Mouse (Mus musculus): ENCODE data around the gene Clec16a.

DNA sequence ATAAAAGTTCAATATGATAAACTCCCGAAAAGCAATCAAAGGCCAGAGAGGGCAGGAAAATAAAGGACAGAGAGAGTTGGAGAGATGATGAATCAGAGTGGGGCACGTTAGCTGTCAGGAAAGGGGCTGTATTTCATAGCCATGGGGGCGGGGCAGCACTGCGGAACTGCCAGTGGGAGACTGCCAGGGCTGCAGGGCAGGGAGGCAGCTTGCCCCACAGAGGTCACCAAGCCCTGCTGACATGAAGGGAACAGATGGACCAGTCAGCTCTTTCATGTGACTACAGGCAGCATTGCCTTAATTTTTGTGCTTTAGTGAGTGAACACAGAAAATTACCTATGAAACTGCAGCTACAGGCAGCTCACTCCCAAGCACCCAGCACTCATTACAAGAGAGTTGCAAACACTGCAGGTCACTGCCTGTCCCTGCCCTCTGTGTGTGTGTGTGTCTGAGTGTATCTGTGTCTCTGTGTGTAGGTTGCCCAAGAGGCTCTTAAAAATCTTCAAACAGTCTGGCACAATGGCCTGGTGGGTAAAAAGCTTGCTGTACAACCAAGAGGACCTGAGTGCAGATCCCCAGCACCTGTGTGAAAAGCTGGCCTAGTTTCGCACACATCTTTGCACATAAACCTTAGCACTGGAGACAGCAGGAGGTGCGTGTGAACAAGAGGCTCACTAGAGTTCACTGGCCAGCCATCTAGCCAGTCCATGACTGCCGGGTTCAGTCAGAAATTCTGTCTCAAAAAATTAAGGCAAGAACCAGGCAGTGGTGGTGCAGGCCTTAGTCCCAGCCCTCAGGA, 168.5 kb downstream of the Clec16a start:
- TF ChIP-seq CTCF (conservative IDR thresholded peaks at IDR 0.05; ENCODE audit: insufficient read depth, insufficient read length, low read depth, low read length): no peak
- no peak for TF ChIP-seq POLR2A (IDR thresholded peaks at IDR 0.05; ENCODE audit: low read depth, low read length)

Data from kidney, adult 2 months (tissue).